Mouse (Mus musculus) limb, embryonic 11.5 days (tissue): ENCODE data around the gene D7Ertd443e. TPM values are rescaled to one million over a fixed set of nuclear protein-coding genes. Genes with fewer than 3 reads are reported as not detected.
A peak's percentile ranks its signal among the peaks of the same experiment; 100 is the strongest.

Experiments used
- ATAC-seq: fragments of 200-750 bp; cut with Nextera tagmentation; 2 replicates; pipeline ENCODE4 v1.8.0; 2017; ENCODE audit warnings: low read depth; ENCODE audit not compliant: insufficient number of reproducible peaks, low FRiP score, low TSS enrichment
- DNase-seq: peaks from one replicate; pipeline ENCODE4 v3.0.0-alpha.2; 2015; ENCODE audit warnings: low spot score
- H3K27ac ChIP-seq: fragments of 300-500 bp; sonication (generic); replicated peaks from 2 replicates; pipeline ENCODE4 v1.5.1; 2014; ENCODE audit warnings: low read depth, mild to moderate bottlenecking, low read length
- H3K27me3 ChIP-seq: fragments of 300-500 bp; sonication (generic); 2 replicates; pipeline ENCODE4 v1.6.1; 2014; ENCODE audit warnings: mild to moderate bottlenecking, low read length, mixed read lengths; ENCODE audit not compliant: control insufficient read depth, insufficient read depth
- H3K36me3 ChIP-seq: fragments of 300-500 bp; sonication (generic); 2 replicates; pipeline ENCODE4 v1.6.1; 2014; ENCODE audit warnings: mild to moderate bottlenecking, low read length, moderate library complexity, mixed read lengths; ENCODE audit not compliant: control insufficient read depth, insufficient read depth
- H3K4me1 ChIP-seq: fragments of 300-500 bp; sonication (generic); 2 replicates; pipeline ENCODE4 v1.6.1; 2014; ENCODE audit warnings: low read length, mixed read lengths; ENCODE audit not compliant: control insufficient read depth, insufficient read depth
- H3K4me2 ChIP-seq: fragments of 300-500 bp; sonication (generic); 2 replicates; pipeline ENCODE4 v1.6.1; 2014; ENCODE audit warnings: low read depth, mild to moderate bottlenecking, moderate library complexity; ENCODE audit not compliant: severe bottlenecking
- H3K4me3 ChIP-seq: fragments of 300-500 bp; sonication (generic); 2 replicates; pipeline ENCODE4 v1.5.1; 2014; ENCODE audit warnings: low read depth, low read length
- H3K9ac ChIP-seq: fragments of 300-500 bp; sonication (generic); 2 replicates; pipeline ENCODE4 v1.6.1; 2014; ENCODE audit warnings: mild to moderate bottlenecking, low read length
- H3K9me3 ChIP-seq: fragments of 300-500 bp; sonication (generic); 2 replicates; pipeline ENCODE4 v1.6.1; 2016; ENCODE audit warnings: low read length; ENCODE audit not compliant: control insufficient read depth
- WGBS: fragments of 180-500 bp; shearing (Covaris S2); extraction: QIAGEN DNeasy Blood & Tissue Kit; methylation state at CpG from one replicate; pipeline ENCODE4 v1.1.7; 2014; 5-methylcytosine and 5-hydroxymethylcytosine counted together
- polyA plus RNA-seq: library from polyadenylated mRNA; unstranded; fragments of >200 nt; fragmentation: Nextera tagmentation; extraction: Ambion mirVana; gene quantifications from 2 replicates; pipeline ENCODE4 v1.2.1, GENCODE M21; 2014

D7Ertd443e gene
- 0.07 and 0.47 TPM in 2 replicates for polyA plus RNA-seq

DNA sequence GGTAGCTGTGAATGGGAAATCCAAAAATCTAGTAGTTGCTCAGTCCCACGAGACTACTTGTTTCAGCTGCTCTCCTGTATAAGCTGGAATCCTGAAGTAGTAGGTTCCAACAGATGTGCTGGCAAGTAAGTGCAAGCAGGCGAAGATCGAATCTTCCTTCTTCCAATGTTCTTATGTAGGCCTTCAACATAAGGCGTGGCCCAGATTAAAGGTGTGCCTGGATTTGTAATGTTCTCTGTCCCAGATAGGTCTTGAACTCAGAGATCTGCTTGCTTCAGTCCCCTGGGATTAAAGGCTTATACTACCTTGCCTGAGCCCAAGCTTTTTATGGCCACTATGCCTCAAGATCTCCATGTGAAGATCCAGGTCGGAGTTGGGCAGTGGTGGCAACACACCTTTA is at the start of gene D7Ertd443e:
Gene D7Ertd443e (minus strand): TSS at position 101 of the 400 bp plus-strand sequence.
- Histone ChIP-seq H3K36me3 (no peaks in the 10 kb centered on the region; the same call in 1 of the 2 replicates), H3K27me3 (no peaks in the 10 kb centered on the region), H3K4me3 (no peak within 1 kb of the TSS), H3K27ac (no peak within 1 kb of the TSS), H3K9ac (no peak within 1 kb of the TSS), H3K4me1 (no peaks in the 10 kb centered on the region), H3K4me2 (no peak within 1 kb of the TSS), H3K9me3 (no peaks in the 10 kb centered on the region)
- DNase-seq (no peak), ATAC-seq (no peak)
- 91% methylated on average over 5 of the region's 5 CpGs for WGBS

DNA sequence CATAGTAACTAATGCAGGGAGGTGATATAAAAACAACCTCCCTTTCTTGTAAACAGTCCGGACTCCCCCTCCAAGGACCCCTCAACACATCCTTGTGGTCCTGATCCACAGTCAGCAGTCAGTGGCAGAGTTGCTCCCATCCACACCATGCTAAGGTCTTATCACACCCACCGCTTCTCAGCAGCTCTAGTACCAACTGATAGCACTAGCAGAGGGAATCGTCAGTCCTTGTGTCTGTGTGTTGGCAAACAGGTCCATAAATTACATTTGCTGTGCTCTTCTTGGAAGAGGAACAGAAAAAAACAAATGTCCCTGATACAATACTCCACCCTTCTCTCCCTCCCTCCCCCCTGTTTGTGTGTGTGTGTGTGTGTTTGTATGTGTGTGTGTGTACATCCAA is 46.2 kb upstream of the D7Ertd443e start:
- no peak overlapping the region for H3K9ac ChIP-seq
- no peaks in the 10 kb centered on the region for H3K4me1 ChIP-seq
- no peaks in the 10 kb centered on the region for H3K27me3 ChIP-seq
- H3K27ac ChIP-seq = no peak overlapping the region
- WGBS = 92% methylated on average over 3 of the region's 3 CpGs
- H3K4me2 ChIP-seq = no peak overlapping the region
- H3K4me3 ChIP-seq = no peak overlapping the region
- no peaks in the 10 kb centered on the region for H3K36me3 ChIP-seq
- DNase-seq (no peak), ATAC-seq (no peak)
- H3K9me3 ChIP-seq = no peaks in the 10 kb centered on the region

DNA sequence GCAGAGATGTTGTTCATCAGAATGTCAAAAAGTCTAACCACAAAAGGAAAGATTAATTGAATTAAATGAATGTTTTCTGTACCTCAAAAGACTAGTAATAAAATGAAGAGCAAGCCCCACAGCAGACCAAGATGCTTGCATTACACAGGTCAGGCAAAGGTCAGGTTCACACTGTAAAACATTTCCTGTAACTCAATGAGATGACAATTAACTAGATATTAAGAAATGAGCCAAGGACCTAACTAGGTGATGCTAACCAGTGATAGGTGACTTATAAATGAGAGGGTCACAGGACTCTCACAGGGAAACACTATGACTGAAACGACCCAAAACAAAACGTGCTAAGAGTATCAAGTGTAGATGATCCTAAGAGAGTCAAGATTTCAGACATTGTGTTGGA is 43.2 kb upstream of the D7Ertd443e start:
- Histone ChIP-seq H3K4me1 (no peaks in the 10 kb centered on the region), H3K27ac (no peak overlapping the region), H3K36me3 (no peaks in the 10 kb centered on the region), H3K9me3 (no peaks in the 10 kb centered on the region), H3K4me2 (no peak overlapping the region), H3K4me3 (no peak overlapping the region), H3K9ac (no peak overlapping the region), H3K27me3 (no peaks in the 10 kb centered on the region)
- DNase-seq (no peak), ATAC-seq (no peak)
- 81% methylated on average over 2 of the region's 2 CpGs for WGBS

DNA sequence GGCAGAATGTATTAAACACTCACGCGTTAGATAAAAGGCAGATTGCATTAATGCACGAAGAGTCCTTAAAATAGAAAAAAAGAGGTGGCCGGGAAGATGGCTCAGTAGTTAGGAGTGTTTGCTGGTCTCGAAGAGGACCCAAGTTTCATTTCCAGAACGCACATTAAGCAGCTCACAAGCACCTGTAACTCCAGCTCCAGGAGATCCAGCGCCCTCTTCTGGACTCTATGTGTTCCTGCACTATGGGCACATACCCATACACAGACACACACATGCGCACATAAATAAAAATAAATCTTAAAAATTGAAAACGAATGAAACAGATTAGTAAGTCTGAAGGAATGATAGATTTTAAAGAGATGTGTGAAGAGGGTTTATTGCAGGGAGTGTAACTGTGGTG is 29.6 kb upstream of the D7Ertd443e start:
- Histone ChIP-seq H3K27ac (no peak overlapping the region), H3K4me3 (no peak overlapping the region), H3K27me3 (no peaks in the 10 kb centered on the region), H3K9ac (no peak overlapping the region), H3K4me1 (no peaks in the 10 kb centered on the region), H3K4me2 (no peak overlapping the region), H3K9me3 (no peaks in the 10 kb centered on the region), H3K36me3 (no peaks in the 10 kb centered on the region)
- DNase-seq (no peak), ATAC-seq (no peak)
- 94% methylated on average over 9 of the region's 9 CpGs for WGBS

DNA sequence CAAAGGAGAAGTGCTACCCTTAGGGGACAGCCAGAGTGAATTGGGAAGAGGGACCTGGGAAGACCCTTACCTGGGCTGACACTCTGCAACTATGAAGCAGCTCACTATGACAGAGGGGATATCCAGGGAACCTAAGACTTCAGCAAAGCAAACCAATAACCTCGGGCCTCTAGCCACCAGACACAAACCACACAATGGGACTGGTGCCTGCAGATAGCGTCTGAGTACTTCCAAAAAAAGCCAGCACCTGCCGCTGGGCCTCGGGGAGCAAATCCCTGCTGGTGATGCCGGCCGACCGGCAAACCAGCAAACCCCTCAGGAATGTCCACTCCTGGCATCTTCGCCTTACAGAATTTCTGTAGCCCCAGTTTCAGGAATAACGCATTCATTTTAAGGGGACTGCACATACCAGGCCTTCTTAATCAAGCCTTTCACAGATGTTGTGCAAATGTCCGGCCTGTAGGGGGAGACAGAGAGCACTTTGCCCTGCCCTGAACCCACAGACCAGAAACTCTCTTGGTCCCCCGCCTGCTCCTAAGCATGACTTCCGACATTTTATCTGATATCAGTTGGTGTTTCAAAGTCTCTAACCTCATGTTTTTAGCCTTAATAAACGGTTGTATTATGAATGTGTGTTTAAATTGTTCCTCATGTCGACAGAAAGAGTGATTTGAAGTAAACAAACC is 28.7 kb upstream of the D7Ertd443e start:
- Histone ChIP-seq H3K4me3 (no peak overlapping the region), H3K27ac (no peak overlapping the region), H3K9me3 (no peaks in the 10 kb centered on the region), H3K9ac (no peak overlapping the region), H3K36me3 (no peaks in the 10 kb centered on the region), H3K4me2 (no peak overlapping the region), H3K4me1 (no peaks in the 10 kb centered on the region), H3K27me3 (no peaks in the 10 kb centered on the region)
- 35% methylated on average over 14 of the region's 14 CpGs for WGBS
- peak; percentile 54 for DNase-seq
- ATAC-seq = no peak

DNA sequence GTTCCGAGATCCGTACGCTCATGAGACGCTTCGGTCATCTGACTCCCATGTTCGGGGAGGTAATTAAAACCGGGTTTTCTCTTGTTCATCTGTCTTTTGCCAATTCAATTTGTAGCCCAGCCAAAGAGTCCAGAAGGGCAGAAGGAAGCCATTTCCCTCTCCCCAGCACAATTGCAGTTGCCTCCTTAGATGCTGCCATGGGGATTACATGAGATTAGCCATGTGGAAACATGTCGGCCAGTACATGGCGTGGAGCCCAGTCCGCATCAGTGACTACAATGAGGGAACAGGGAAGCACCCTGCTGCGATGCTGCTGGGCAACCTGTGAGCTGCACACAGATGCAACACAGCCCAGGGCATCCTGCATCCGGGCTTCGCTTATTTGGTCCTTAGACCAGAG is 23.2 kb upstream of the D7Ertd443e start:
- H3K27ac ChIP-seq = no peak overlapping the region
- H3K4me1 ChIP-seq = no peaks in the 10 kb centered on the region
- H3K4me2 ChIP-seq = no peak overlapping the region
- 88% methylated on average over 13 of the region's 13 CpGs for WGBS
- DNase-seq (no peak), ATAC-seq (no peak)
- H3K9ac ChIP-seq = no peak overlapping the region
- H3K36me3 ChIP-seq = no peaks in the 10 kb centered on the region
- no peak overlapping the region for H3K4me3 ChIP-seq
- H3K27me3 ChIP-seq = no peaks in the 10 kb centered on the region
- H3K9me3 ChIP-seq = no peaks in the 10 kb centered on the region

DNA sequence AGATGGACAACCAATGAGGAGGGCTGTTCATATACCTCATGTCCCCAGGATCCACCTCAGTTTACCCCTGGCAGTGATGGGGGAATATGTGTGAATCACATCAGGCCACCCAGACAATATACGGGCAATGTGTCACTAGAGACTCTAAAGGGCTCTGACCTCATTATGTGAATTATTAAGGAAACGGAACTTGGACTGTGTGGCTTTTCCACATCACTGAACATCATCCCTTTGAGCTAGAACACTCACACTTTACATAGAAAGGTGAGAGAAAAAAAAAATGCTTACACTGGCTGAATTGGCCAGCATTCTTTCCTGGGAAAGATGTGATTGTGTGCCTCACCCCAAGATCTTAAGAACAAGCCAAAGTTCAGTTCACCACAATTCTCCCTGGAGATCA is 15.3 kb upstream of the D7Ertd443e start:
- Histone ChIP-seq H3K4me3 (no peak overlapping the region), H3K9me3 (no peaks in the 10 kb centered on the region), H3K27me3 (no peaks in the 10 kb centered on the region), H3K36me3 (no peaks in the 10 kb centered on the region), H3K9ac (no peak overlapping the region), H3K27ac (no peak overlapping the region), H3K4me2 (no peak overlapping the region), H3K4me1 (no peaks in the 10 kb centered on the region)
- 80% methylated on average over 2 of the region's 2 CpGs for WGBS
- ATAC-seq = no peak
- no peak for DNase-seq

DNA sequence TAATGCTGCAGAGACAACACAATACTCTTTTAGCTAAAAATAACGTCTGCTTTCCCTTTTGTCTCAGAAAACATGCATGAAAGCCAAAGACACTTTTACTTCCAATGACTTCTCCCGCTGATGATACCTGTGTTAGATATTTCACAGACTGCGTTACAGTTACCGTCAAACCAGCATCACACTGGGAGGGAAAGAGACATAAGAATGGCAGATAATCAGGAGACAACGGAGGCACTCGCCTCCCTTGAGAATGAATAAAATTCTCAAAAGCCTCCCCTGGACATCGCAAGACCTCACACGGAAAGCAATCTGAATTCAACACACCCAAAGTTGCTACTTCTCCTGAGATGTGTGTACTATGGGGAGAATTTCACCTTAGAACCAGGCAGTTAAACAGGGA is 11.3 kb upstream of the D7Ertd443e start:
- H3K4me2 ChIP-seq = no peak overlapping the region
- WGBS = 87% methylated on average over 8 of the region's 8 CpGs
- ATAC-seq = no peak

DNA sequence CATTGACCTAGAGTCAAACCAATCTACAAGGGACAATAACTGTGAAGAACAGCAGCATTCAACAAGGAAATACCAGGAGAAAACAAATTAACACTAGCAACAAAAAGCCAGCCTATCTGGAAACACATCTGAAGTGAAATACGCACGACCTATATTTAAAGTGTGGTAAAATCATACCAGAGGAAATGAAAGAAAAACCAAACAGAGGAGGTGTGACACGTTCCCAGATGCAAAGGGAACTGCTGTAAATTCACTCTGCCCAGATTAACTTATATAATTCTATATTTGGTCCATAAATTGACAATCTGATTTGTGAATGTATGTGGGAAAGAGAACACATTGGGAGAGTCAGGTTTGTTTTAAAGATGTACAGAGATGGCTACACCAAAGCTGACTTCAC is 2.7 kb downstream of the D7Ertd443e start:
- ATAC-seq (no peak), DNase-seq (no peak)
- Histone ChIP-seq H3K27ac (no peak overlapping the region), H3K4me1 (no peaks in the 10 kb centered on the region), H3K9ac (no peak overlapping the region), H3K4me3 (no peak overlapping the region), H3K4me2 (no peak overlapping the region), H3K9me3 (no peaks in the 10 kb centered on the region), H3K27me3 (no peaks in the 10 kb centered on the region), H3K36me3 (no peaks in the 10 kb centered on the region)
- 76% methylated on average over 3 of the region's 3 CpGs for whole genome bisulfite sequencing

More for the DNA sequence above, 11.3 kb upstream of the D7Ertd443e start:
- Histone ChIP-seq H3K4me1 (no peaks in the 10 kb centered on the region), H3K4me3 (no peak overlapping the region), H3K9ac (no peak overlapping the region), H3K36me3 (no peaks in the 10 kb centered on the region), H3K27ac (no peak overlapping the region), H3K27me3 (no peaks in the 10 kb centered on the region), H3K9me3 (no peaks in the 10 kb centered on the region)
- DNase-seq = no peak
